Mouse (Mus musculus) G1E-ER4 (cell line): Measurements from ENCODE around the gene Thsd4. TPM values are rescaled to one million over a fixed set of nuclear protein-coding genes. Genes with fewer than 3 reads are reported as not detected.

ENCODE experiments used
- GATA1 ChIP-seq: IDR thresholded peaks from one replicate; pipeline ENCODE4 v1.8.0; 2012; ENCODE audit warnings: low read length, inconsistent platforms
- polyA plus RNA-seq: library from polyadenylated mRNA; stranded (reverse); fragments of >175 nt; gene quantifications from 2 replicates; pipeline ENCODE4 v1.2.3, GENCODE M21; 2012

Gene Thsd4
- polyA plus RNA-seq, 1 experiment = 13.1 TPM

- no peak for TF ChIP-seq GATA1
Measured at GRCm38 (mm10) chr9:59964367-59964766, 557.5 kb downstream of the Thsd4 start.

DNA sequence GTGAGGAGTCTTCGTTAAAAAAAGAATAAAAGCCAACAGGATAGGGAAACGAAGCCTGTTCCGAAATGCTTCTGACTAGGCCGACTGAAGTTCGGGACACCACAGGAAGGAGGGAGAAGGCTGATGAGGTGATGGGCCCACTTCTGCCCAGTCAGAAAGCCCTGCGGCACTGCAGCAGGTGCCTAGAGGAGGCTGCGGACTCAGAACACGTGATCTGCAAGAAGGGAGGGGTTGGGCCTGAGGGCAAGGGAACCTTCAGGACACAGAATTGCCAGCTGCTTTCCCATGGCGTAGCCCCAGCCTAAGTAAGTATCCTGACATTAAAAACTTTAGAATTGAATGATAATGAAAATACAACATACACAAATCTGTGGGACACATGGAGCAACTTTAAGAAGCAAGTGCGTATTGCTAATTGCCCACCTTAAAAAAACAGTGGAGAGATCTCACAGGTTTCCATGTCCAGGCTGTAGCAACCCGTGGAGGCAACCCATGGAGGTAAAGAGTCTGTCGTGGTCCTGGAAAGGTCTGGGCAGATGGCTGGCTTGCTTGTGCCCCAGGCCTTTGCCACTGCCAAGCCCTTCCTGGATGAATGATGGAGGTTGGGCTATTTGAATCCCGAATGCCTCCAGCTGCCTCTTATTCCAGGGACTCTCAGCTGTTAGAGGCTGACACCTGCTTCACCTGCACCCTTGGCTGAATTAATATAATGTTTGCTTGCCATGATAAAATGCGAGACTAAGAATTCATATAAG is 560.5 kb downstream of the Thsd4 start:
- TF ChIP-seq GATA1 = no peak

GRCm38 (mm10) chr9:59960559-59960958 is 561.3 kb downstream of the Thsd4 start, which contains the start of gene Nr2e3:
TSS of gene Nr2e3 (minus strand) at chr9:59960659.
- TF ChIP-seq GATA1 = no peak

GRCm38 (mm10) chr9:59959276-59959675 is 562.6 kb downstream of the Thsd4 start:
- no peak for TF ChIP-seq GATA1

- no peak for TF ChIP-seq GATA1
Measured at GRCm38 (mm10) chr9:59956496-59956895, 565.4 kb downstream of the Thsd4 start.

DNA sequence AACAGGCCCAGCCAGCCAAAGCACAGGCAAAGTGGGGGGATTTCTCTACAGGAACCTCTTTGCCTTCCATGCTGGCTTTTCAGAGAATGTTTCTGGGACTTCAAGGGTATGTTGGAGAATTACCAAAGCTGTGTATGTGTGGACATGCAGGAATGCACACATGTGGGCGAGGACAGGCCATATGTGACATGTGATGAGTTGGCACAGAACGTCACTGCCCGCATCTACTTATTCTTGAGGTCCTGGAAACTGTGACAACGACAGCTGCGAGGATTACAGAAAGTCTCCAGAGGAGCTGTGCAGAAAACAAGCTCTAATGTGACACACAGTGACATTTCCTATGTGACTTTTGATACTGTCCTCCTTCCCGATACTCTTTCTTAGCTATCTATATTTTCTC is 566.2 kb downstream of the Thsd4 start:
- TF ChIP-seq GATA1 = no peak

- no peak for TF ChIP-seq GATA1
Measured at GRCm38 (mm10) chr9:59955199-59955598, 566.6 kb downstream of the Thsd4 start.

GRCm38 (mm10) chr9:59953556-59953955 is 568.3 kb downstream of the Thsd4 start:
- no peak for TF ChIP-seq GATA1

GRCm38 (mm10) chr9:59952515-59953070 is 569.3 kb downstream of the Thsd4 start:
- no peak for TF ChIP-seq GATA1

DNA sequence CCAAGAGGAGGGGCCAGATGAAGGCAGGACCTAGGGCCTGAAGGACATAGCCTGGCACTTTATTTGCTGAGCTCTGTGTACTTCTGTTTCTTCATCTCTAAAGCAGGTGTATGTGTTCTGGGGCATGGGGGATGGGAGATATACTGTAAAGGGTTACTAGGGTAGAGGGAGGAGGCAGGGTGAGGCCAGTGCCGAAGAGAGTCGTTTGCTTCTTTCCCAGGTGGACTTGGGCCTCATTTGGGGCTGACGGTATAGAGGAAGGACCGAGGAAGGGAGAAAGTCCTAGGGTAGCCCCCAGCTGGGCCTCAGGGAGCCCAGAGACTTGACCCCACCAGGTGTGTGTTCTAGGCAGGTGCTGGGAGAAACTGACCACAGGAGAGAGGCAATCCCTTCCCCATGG is 569.9 kb downstream of the Thsd4 start:
- no peak for TF ChIP-seq GATA1

GRCm38 (mm10) chr9:59951001-59951750 is 570.7 kb downstream of the Thsd4 start:
- no peak for TF ChIP-seq GATA1

- TF ChIP-seq GATA1 = no peak
Measured at GRCm38 (mm10) chr9:59949981-59950380, 571.9 kb downstream of the Thsd4 start.

DNA sequence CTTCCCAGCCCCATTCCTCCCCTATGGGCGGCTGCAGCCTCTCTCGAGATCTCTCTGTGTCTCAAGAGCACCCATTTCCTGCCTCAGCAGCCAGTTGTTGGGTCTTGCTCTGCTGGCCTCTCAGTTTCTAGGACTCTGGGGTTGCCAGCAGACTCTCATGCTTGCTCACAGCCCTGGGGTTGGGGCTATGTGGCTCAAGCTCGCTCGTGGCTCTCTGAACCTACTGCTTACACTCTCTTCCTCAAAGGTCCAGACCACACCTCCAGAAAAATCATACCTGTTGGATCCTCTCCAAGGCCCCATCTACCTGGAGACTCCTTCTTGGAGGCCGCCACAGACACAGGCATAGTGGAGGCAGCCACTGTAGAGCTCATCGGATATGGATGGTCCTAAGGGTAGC is 572.3 kb downstream of the Thsd4 start:
- no peak for TF ChIP-seq GATA1

GRCm38 (mm10) chr9:59948691-59949250 is 573.1 kb downstream of the Thsd4 start:
- TF ChIP-seq GATA1 = no peak

DNA sequence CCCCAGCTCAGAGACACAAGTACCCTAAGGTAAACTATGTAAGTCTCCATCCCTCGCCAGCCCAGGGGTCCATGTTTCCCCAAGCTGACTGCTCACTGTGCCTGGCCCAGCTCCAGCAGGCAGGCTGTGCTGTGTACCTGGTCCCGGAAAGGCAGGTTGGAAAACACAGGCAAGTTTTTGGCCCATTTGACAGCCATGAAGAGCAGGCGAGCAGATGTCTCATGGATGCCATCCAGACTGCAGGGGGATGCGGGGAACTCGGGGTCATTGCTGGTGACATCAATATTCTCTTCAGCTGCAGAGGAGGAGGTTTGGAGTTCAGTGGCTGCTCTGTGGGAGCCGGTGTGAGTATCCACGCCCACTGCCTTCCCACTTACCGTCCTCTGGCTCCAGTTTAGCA is 573.6 kb downstream of the Thsd4 start:
- no peak for TF ChIP-seq GATA1

GRCm38 (mm10) chr9:59947271-59947670 is 574.6 kb downstream of the Thsd4 start:
- no peak for TF ChIP-seq GATA1

DNA sequence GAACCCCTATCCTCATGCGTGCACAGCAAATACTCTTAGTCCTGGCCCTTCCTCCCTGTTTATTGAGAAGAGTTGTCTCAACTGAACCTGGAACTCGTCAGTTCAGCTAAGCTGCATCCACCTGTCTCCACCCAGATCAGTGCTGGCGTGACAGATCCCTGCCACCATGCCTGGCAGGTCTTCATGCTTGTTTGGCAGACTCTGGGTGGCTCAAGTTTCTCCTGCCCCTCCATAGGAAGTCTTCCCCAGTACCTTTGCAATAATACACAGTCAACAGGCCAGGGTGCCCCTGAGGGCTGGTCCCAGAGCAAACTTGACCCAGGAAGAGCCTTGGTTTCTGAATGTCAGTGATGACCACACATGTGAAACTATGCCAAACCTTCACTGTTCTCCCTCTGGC is 576.6 kb downstream of the Thsd4 start:
- no peak for TF ChIP-seq GATA1
